Mouse (Mus musculus) heart, postnatal 0 days (tissue): ENCODE measurements at regions not wholly inside any gene's neighbourhood (a gene's known extent, or its start where the extent isn't known, plus 50 kb on each side); places are given as distances from the start of the nearest gene placed in this dataset.

Experiments used
- CTCF ChIP-seq: IDR thresholded peaks from 2 replicates; pipeline ENCODE4 v1.5.1; 2016; ENCODE audit warnings: antibody characterized with exemption, control low read depth, low read depth
- EP300 ChIP-seq: IDR thresholded peaks from 2 replicates; pipeline ENCODE4 v1.6.1; 2016; ENCODE audit warnings: antibody characterized with exemption, low read depth

DNA sequence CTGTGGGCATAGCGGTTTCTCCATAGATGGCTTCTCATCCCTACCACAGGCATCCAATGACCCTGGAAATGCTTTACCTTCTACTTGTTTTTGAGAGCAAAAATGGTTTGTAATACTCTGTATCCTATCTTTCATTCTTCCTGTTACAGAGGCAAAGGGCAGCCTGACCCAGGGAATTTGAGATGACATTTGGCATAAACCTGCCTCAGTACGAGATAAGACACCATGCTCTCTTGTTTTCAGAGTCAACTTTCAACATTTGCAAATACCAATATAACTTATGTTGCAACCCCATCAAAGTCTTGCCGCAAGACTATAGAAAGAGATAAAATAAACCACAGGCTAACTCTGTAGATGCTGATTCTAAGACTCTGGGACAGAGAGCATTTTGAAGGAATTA lies 350.5 kb downstream of the Cypt12 start:
- no peak for TF ChIP-seq CTCF
- no peak for TF ChIP-seq EP300
